Mouse (Mus musculus): ENCODE measurements around the gene Slc46a1. TPM values are rescaled to one million over a fixed set of nuclear protein-coding genes. Genes with fewer than 3 reads are reported as not detected.

Slc46a1 gene
- total and polyA plus RNA-seq, 3 experiments = 4.4 to 6.1 (median 6.0) TPM

DNA sequence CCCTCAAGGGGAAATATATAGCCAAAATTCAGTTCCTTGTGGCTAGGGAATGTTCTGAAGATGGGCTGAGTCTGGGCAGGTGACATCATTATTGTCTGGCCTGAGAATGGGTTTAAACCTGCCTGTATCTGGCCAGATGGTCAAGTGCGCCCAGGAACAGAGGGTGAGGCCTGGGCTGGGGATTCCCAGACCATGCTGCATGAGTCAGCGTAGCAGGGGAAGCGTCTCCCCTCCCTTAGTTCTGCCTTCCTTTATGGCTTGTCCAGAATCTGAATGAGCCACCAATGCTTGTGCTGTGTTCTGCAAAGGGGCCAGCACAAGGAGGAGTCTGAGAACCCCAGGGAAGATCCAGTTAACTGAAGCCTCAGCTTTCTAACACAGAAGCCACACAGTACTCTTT is 18.3 kb upstream of the Slc46a1 start:
- TF ChIP-seq USF1 (IDR thresholded peaks at IDR 0.05; ENCODE audit: low read depth, low read length) (no peak), MEF2A (IDR thresholded peaks at IDR 0.05; ENCODE audit: borderline replicate concordance, low read depth, low read length) (peak; percentile 80), MAZ (IDR thresholded peaks at IDR 0.05; ENCODE audit: low read depth, low read length) (0 out of 2 replicates have a peak, but pooled peaks have one; percentile 36), GABPA (IDR thresholded peaks at IDR 0.05; ENCODE audit: insufficient replicate concordance, low read depth, low read length) (no peak), CHD2 (IDR thresholded peaks at IDR 0.05; ENCODE audit: low read length) (peak; percentile 47; the same call in 1 of the 2 replicates), ETS1 (conservative IDR thresholded peaks at IDR 0.05; ENCODE audit: low read depth, low read length) (peak; percentile 90), ZNF384 (IDR thresholded peaks at IDR 0.05; ENCODE audit: low read depth, low read length) (no peak; the same call in 1 of the 2 replicates), KAT2A (IDR thresholded peaks at IDR 0.05; ENCODE audit: insufficient replicate concordance, low read length) (no peak), RCOR1 (conservative IDR thresholded peaks at IDR 0.05; ENCODE audit: low read depth, low read length) (peak; percentile 59; the same call in 1 of the 2 replicates), RAD21 (IDR thresholded peaks at IDR 0.05; ENCODE audit: low read depth, low read length) (no peak), IRF4 (IDR thresholded peaks at IDR 0.05; ENCODE audit: low read depth, low read length) (peak; percentile 86), NELFE (IDR thresholded peaks at IDR 0.05; ENCODE audit: low read depth, low read length) (no peak), BHLHE40 (IDR thresholded peaks at IDR 0.05; ENCODE audit: low read depth, low read length) (peak; percentile 86), CTCF (conservative IDR thresholded peaks at IDR 0.05 in 1 of 2, IDR thresholded peaks at IDR 0.05 in 1 of 2; ENCODE audit: low read depth in 2 of 2, low read length in 2 of 2) (no peak), ZKSCAN1 (IDR thresholded peaks at IDR 0.05; ENCODE audit: borderline replicate concordance, low read depth, low read length) (no peak), SMC3 (IDR thresholded peaks at IDR 0.05; ENCODE audit: low read depth, low read length) (no peak; the same call in 1 of the 2 replicates), POLR2A (IDR thresholded peaks at IDR 0.05; ENCODE audit: low read depth, low read length) (peak; percentile 44), HCFC1 (IDR thresholded peaks at IDR 0.05; ENCODE audit: low read depth, low read length) (no peak), USF2 (conservative IDR thresholded peaks at IDR 0.05; ENCODE audit: low read depth, low read length) (no peak), TBP (conservative IDR thresholded peaks at IDR 0.05; ENCODE audit: low read depth, low read length) (peak; percentile 62; the same call in 1 of the 2 replicates), PAX5 (IDR thresholded peaks at IDR 0.05; ENCODE audit: low read length) (no peak), MAX (IDR thresholded peaks at IDR 0.05; ENCODE audit: low read length) (peak; percentile 85), POLR2AphosphoS2 (IDR thresholded peaks at IDR 0.05; ENCODE audit: low read depth, low read length) (no peak), ZMIZ1 (IDR thresholded peaks at IDR 0.05; ENCODE audit: low read depth, low read length) (no peak), SIN3A (IDR thresholded peaks at IDR 0.05; ENCODE audit: low read length) (peak; percentile 50; the same call in 1 of the 2 replicates), UBTF (IDR thresholded peaks at IDR 0.05; ENCODE audit: low read depth, low read length) (peak; percentile 66; the same call in 1 of the 2 replicates), NRF1 (IDR thresholded peaks at IDR 0.05; ENCODE audit: low read depth, low read length) (0 out of 2 replicates have a peak, but pooled peaks have one; percentile 36), TCF12 (IDR thresholded peaks at IDR 0.05; ENCODE audit: low read depth, low read length) (peak; percentile 94), JUND (conservative IDR thresholded peaks at IDR 0.05; ENCODE audit: low read depth, low read length) (peak; percentile 86), ELF1 (IDR thresholded peaks at IDR 0.05; ENCODE audit: low read depth, low read length) (peak; percentile 57; the same call in 1 of the 2 replicates), MXI1 (IDR thresholded peaks at IDR 0.05; ENCODE audit: low read depth, low read length) (0 out of 2 replicates have a peak, but pooled peaks have one; percentile 77), JUN (IDR thresholded peaks at IDR 0.05; ENCODE audit: insufficient read depth, low read depth, low read length) (peak; percentile 93), CHD1 (IDR thresholded peaks at IDR 0.05; ENCODE audit: low read depth, low read length) (no peak), MAFK (IDR thresholded peaks at IDR 0.05; ENCODE audit: insufficient replicate concordance, low read length) (peak; percentile 77; the same call in 1 of the 2 replicates), MYC (IDR thresholded peaks at IDR 0.05; ENCODE audit: low read depth, low read length) (peak; percentile 87; the same call in 1 of the 2 replicates), EP300 (IDR thresholded peaks at IDR 0.05; ENCODE audit: low read length) (peak; percentile 92), ZC3H11A (IDR thresholded peaks at IDR 0.05; ENCODE audit: low read depth, low read length) (no peak), E2F4 (IDR thresholded peaks at IDR 0.05; ENCODE audit: insufficient replicate concordance, low read depth, low read length) (no peak)
- peak overlapping the region; percentile 41; the same call in 1 of the 2 replicates for H3K4me2 ChIP-seq (ENCODE audit: insufficient read depth, low read depth, poor library complexity, severe bottlenecking)

More for the DNA sequence above, 18.3 kb upstream of the Slc46a1 start:
- Histone ChIP-seq H3K27ac (ENCODE audit: insufficient read depth, low read depth) (no peak overlapping the region), H3K36me3 (replicated peaks in 1 of 2; ENCODE audit: control insufficient read depth in 1 of 2, insufficient read depth in 1 of 2, low read length in 1 of 2) (no peaks in the 10 kb centered on the region), H3K27me3 (replicated peaks) (peaks cover 6% of the 10 kb centered on the region), H3K9ac (ENCODE audit: insufficient read depth, low read depth) (no peak overlapping the region), H3K4me1 (ENCODE audit: control insufficient read depth in 1 of 2, insufficient read depth in 2 of 2) (peaks cover 6 to 40% of the 10 kb centered on the region in 2 experiments), H3K79me2 (replicated peaks; ENCODE audit: control insufficient read depth, extremely low read depth, insufficient read depth, poor library complexity, severe bottlenecking) (no peaks in the 10 kb centered on the region), H3K9me3 (replicated peaks; ENCODE audit: low read length) (no peaks in the 10 kb centered on the region), H3K4me3 (replicated peaks in 1 of 3; ENCODE audit: low read depth in 2 of 3, low read length in 2 of 3, poor library complexity in 1 of 3) (no peak overlapping the region)
- dilution Hi-C loops (cut with MboI; ENCODE audit: extremely low pct_ligation_motif_present, extremely low pct_unique_long_range_greater_than_20kb, low sequenced_read_pairs) (no loop called here), in situ Hi-C loops (cut with MboI; ENCODE audit: low pct_ligation_motif_present, low pct_unique_long_range_greater_than_20kb, low sequenced_read_pairs) (loop anchor here (10.0 kb wide), 1 partner anchor 82 kb away; no protein-coding TSS in a partner anchor)
- DNase-seq (ENCODE audit: extremely low read depth) = peak; percentile 75

Measured in CH12.LX (cell line).